Mouse (Mus musculus): ENCODE measurements around the gene Abhd12b. TPM values are rescaled to one million over a fixed set of nuclear protein-coding genes. Genes with fewer than 3 reads are reported as not detected.

Gene Abhd12b
- polyA plus RNA-seq (2012; rRNA removed), result not detected in 2 replicates
- not detected in 2 replicates for polyA plus RNA-seq (2014; fragmentation: Nextera tagmentation; extraction: Ambion mirVana)

DNA sequence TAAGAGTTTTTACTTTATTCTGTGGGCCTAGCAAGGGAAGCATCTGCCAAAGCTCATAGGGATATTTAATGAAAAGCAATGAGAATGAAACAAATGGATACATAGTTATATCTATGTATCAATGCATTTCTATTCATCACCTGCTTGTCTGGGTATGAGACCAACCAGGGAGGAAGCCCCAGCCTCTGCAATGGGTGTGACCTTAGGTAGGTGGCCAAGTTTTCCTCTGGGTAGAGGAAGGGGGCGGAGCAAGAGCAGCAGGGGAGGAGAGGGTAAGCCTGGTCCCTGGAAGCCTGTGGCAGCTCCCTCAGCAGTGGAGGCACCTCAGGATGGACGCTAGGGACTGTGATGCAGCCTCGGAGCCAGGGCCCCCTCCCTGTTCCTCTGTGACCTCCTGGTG, at the start of gene Abhd12b:
Gene Abhd12b (plus strand): TSS at position 301 of the 400 bp plus-strand sequence.
- Histone ChIP-seq H3K27me3 (ENCODE audit: control insufficient read depth, insufficient read depth, low read length) (no peaks in the 10 kb centered on the region), H3K4me3 (ENCODE audit: insufficient read depth in 1 of 2, low read depth in 2 of 2, low read length in 2 of 2) (no peak within 1 kb of the TSS), H3K36me3 (replicated peaks; ENCODE audit: control insufficient read depth, insufficient read depth, low read depth) (no peaks in the 10 kb centered on the region), H3K27ac (no peak within 1 kb of the TSS), H3K4me2 (ENCODE audit: low read depth) (no peak within 1 kb of the TSS), H3K9ac (replicated peaks) (no peak within 1 kb of the TSS), H3K4me1 (replicated peaks; ENCODE audit: control insufficient read depth in 2 of 2, insufficient read depth in 2 of 2, low read length in 1 of 2) (0 out of 4 replicates have a peak, but pooled peaks cover 0 to 1% of the 10 kb centered on the region in 2 experiments), H3K9me3 (ENCODE audit: control insufficient read depth, low read length) (no peaks in the 10 kb centered on the region)
- DNase-seq (ENCODE audit: low read depth in 3 of 3, low spot score in 3 of 3), result no peak
- 29% methylated on average over 3 of the region's 3 CpGs for WGBS (ENCODE audit: insufficient replicate concordance)
- no peak for ATAC-seq (ENCODE audit: insufficient read depth)
- TF ChIP-seq CTCF (IDR thresholded peaks at IDR 0.05; ENCODE audit: low read depth) (no peak), EP300 (IDR thresholded peaks at IDR 0.05; ENCODE audit: low read depth) (no peak)

DNA sequence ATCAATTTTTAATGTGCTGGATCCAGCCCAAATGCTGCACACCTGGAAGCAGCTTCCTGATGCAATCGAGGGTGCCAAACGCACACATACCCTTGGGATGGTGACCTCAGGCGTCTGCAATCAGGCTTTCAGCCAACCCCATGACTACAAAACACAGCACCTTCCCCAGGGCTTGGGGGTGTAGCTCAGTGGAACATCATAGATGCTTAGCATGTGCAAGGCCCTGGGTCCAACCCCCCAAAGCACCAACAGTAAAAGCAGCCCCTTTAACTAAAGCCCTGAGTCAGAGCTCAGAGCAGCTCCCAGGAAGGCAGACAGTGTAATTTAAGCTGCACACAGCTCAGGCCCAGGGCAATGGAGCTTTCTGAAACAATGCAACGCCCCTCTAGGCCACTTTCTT, 49.7 kb upstream of the Abhd12b start:
- H3K27me3 ChIP-seq (ENCODE audit: control insufficient read depth, insufficient read depth, low read length), result no peaks in the 10 kb centered on the region; the same call in 1 of the 2 replicates
- TF ChIP-seq EP300 (IDR thresholded peaks at IDR 0.05; ENCODE audit: low read depth), result no peak
- no peak for TF ChIP-seq CTCF (IDR thresholded peaks at IDR 0.05; ENCODE audit: low read depth)
- no peak overlapping the region for H3K4me2 ChIP-seq (ENCODE audit: low read depth)
- 71% methylated on average over 4 of the region's 4 CpGs for WGBS (ENCODE audit: insufficient replicate concordance)
- no peaks in the 10 kb centered on the region for H3K36me3 ChIP-seq (replicated peaks; ENCODE audit: control insufficient read depth, insufficient read depth, low read depth)
- no peak overlapping the region for H3K27ac ChIP-seq
- DNase-seq (ENCODE audit: low read depth in 3 of 3, low spot score in 3 of 3), result no peak
- H3K9ac ChIP-seq (replicated peaks), result no peak overlapping the region
- H3K9me3 ChIP-seq (ENCODE audit: control insufficient read depth, low read length), result no peaks in the 10 kb centered on the region
- ATAC-seq (ENCODE audit: insufficient read depth), result no peak
- H3K4me3 ChIP-seq (ENCODE audit: insufficient read depth in 1 of 2, low read depth in 2 of 2, low read length in 2 of 2), result no peak overlapping the region
- H3K4me1 ChIP-seq (replicated peaks; ENCODE audit: control insufficient read depth in 2 of 2, insufficient read depth in 2 of 2, low read length in 1 of 2), result no peaks in the 10 kb centered on the region

DNA sequence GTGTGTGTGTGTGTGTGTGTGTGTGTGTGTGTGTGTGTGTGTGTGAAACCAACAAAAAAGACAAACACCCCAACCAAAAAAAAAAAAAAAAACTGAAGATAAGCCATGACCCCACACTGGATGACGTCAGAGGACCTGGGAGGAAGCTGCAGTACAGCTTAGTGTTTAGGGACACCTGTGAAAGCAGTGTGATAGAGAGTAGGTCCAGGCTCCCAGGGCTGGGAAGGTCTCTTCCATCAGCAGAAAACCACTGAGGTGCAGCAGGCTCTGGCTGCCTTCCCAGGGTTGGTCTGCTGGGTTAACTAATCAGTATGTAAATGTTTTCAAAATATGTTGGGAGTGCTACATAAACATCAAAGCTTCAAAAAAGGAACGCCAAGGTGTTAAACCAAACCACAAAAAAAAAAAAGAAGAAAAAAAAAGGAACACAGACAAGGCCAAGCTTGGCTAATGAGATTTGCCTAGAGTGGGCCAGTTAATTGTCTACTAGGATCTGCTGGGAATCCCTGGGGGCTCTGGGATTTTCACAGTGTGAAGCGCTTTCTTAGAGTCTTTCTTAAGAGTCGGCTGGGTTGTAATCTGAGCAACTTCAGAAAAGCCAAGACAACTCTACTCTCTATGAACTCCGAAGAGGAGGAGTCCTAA, 49.0 kb upstream of the Abhd12b start:
- 56% methylated on average over 5 of the region's 5 CpGs for WGBS (ENCODE audit: insufficient replicate concordance)
- Histone ChIP-seq H3K9me3 (ENCODE audit: control insufficient read depth, low read length) (no peaks in the 10 kb centered on the region), H3K4me3 (ENCODE audit: insufficient read depth in 1 of 2, low read depth in 2 of 2, low read length in 2 of 2) (no peak overlapping the region), H3K9ac (replicated peaks) (no peak overlapping the region), H3K4me2 (ENCODE audit: low read depth) (no peak overlapping the region), H3K27me3 (ENCODE audit: control insufficient read depth, insufficient read depth, low read length) (no peaks in the 10 kb centered on the region; the same call in 1 of the 2 replicates), H3K4me1 (replicated peaks; ENCODE audit: control insufficient read depth in 2 of 2, insufficient read depth in 2 of 2, low read length in 1 of 2) (peaks cover 0 to 1% of the 10 kb centered on the region in 2 experiments; a peak in 1 of 4 replicates), H3K27ac (no peak overlapping the region), H3K36me3 (replicated peaks; ENCODE audit: control insufficient read depth, insufficient read depth, low read depth) (no peaks in the 10 kb centered on the region)
- no peak for ATAC-seq (ENCODE audit: insufficient read depth)
- TF ChIP-seq CTCF (IDR thresholded peaks at IDR 0.05; ENCODE audit: low read depth) (no peak), EP300 (IDR thresholded peaks at IDR 0.05; ENCODE audit: low read depth) (no peak)
- DNase-seq (ENCODE audit: low read depth in 3 of 3, low spot score in 3 of 3), result no peak

DNA sequence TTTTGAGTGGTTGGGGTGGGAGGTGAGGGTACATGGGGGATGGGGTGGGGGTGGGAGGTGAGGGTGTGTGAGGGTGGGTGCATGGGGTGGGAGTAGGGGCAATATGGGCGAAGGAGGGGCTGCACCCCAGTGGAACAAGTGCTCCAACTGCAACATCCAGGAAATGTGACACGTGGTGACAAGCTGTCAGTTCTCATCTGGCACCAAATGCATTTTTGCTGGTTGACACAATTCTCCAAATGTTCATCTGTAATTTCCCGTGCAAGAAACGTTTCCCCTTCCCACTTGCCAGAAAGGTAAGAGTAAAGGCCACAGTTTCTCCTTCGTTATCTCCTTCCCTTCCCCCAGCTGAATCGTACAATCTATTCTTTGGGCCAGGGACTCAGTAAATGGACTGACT, 48.1 kb upstream of the Abhd12b start:
- DNase-seq (ENCODE audit: low read depth in 3 of 3, low spot score in 3 of 3) (no peak), ATAC-seq (ENCODE audit: insufficient read depth) (no peak)
- Histone ChIP-seq H3K4me3 (ENCODE audit: insufficient read depth in 1 of 2, low read depth in 2 of 2, low read length in 2 of 2) (no peak overlapping the region), H3K27ac (no peak overlapping the region), H3K4me1 (replicated peaks; ENCODE audit: control insufficient read depth in 2 of 2, insufficient read depth in 2 of 2, low read length in 1 of 2) (peaks cover 2 to 7% of the 10 kb centered on the region in 2 experiments; a peak in 2 of 4 replicates), H3K9me3 (ENCODE audit: control insufficient read depth, low read length) (no peaks in the 10 kb centered on the region), H3K9ac (replicated peaks) (no peak overlapping the region), H3K27me3 (ENCODE audit: control insufficient read depth, insufficient read depth, low read length) (peaks cover 5% of the 10 kb centered on the region), H3K36me3 (replicated peaks; ENCODE audit: control insufficient read depth, insufficient read depth, low read depth) (no peaks in the 10 kb centered on the region), H3K4me2 (ENCODE audit: low read depth) (no peak overlapping the region)
- WGBS (ENCODE audit: insufficient replicate concordance), result 46% methylated on average over 6 of the region's 6 CpGs
- no peak for TF ChIP-seq CTCF (IDR thresholded peaks at IDR 0.05; ENCODE audit: low read depth)
- no peak for TF ChIP-seq EP300 (IDR thresholded peaks at IDR 0.05; ENCODE audit: low read depth)

DNA sequence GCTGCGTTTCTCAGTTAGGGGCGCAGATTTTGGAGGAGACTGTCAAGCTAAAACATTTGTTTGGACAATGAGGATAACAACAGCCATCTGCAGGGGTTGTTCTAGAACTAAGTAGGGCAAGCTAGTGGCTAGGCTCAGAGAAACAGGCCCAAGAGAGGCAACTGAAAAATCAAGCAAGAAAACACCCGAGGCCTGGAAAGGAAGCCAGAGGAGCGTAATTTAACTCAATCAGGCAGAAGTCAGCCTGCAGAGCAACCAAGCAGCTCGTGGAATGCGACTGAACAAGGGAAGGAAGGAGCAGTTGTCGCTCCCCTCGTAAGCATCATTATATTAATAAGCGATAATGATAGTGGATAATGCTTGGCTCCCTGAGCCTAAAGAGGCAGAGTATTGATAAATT, 47.4 kb upstream of the Abhd12b start:
- Histone ChIP-seq H3K4me2 (ENCODE audit: low read depth) (no peak overlapping the region), H3K27me3 (ENCODE audit: control insufficient read depth, insufficient read depth, low read length) (peaks cover 9% of the 10 kb centered on the region), H3K9me3 (ENCODE audit: control insufficient read depth, low read length) (no peaks in the 10 kb centered on the region), H3K4me3 (ENCODE audit: insufficient read depth in 1 of 2, low read depth in 2 of 2, low read length in 2 of 2) (no peak overlapping the region), H3K9ac (replicated peaks) (no peak overlapping the region), H3K27ac (no peak overlapping the region), H3K36me3 (replicated peaks; ENCODE audit: control insufficient read depth, insufficient read depth, low read depth) (no peaks in the 10 kb centered on the region), H3K4me1 (replicated peaks; ENCODE audit: control insufficient read depth in 2 of 2, insufficient read depth in 2 of 2, low read length in 1 of 2) (peaks cover 2 to 7% of the 10 kb centered on the region in 2 experiments; a peak in 2 of 4 replicates)
- TF ChIP-seq CTCF (IDR thresholded peaks at IDR 0.05; ENCODE audit: low read depth) (no peak), EP300 (IDR thresholded peaks at IDR 0.05; ENCODE audit: low read depth) (no peak)
- no peak for DNase-seq (ENCODE audit: low read depth in 3 of 3, low spot score in 3 of 3)
- 74% methylated on average over 9 of the region's 9 CpGs for WGBS (ENCODE audit: insufficient replicate concordance)
- ATAC-seq (ENCODE audit: insufficient read depth), result no peak

Data from liver, embryonic 14.5 days (tissue).